Mouse (Mus musculus) layer of hippocampus, adult 2 months (tissue): ENCODE results near the gene Ksr1. TPM values are rescaled to one million over a fixed set of nuclear protein-coding genes. Genes with fewer than 3 reads are reported as not detected.

Experiments used
- DNase-seq, 2 experiments: peaks; one replicate each; pipeline ENCODE4 v3.0.0; 2022; ENCODE audit warnings: low spot score in 2 of 2
- H3K27ac ChIP-seq: fragments of 200-600 bp; 2 replicates; pipeline ENCODE4 v1.8.1; 2022
- H3K4me3 ChIP-seq: fragments of 200-600 bp; 2 replicates; pipeline ENCODE4 v1.8.1; 2022; ENCODE audit warnings: mild to moderate bottlenecking
- CTCF ChIP-seq: fragments of 200-600 bp; conservative IDR thresholded peaks from 2 replicates; pipeline ENCODE4 v1.8.1; 2022; ENCODE audit warnings: antibody characterized with exemption, mild to moderate bottlenecking, moderate library complexity
- total RNA-seq, 2 experiments: library from RNA; stranded (reverse); gene quantifications; 2 replicates each; pipeline ENCODE4 v1.2.3; 2021

Gene Ksr1
- total RNA-seq, 2 experiments from 2014 or later = 230 to 231 TPM

- Histone ChIP-seq H3K4me3 (no peak overlapping the region), H3K27ac (peak overlapping the region; percentile 91)
- DNase-seq = no peak
- no peak for TF ChIP-seq CTCF
Observed at GRCm38 (mm10) chr11:79061839-79062238, 84.4 kb downstream of the Ksr1 start.

DNA sequence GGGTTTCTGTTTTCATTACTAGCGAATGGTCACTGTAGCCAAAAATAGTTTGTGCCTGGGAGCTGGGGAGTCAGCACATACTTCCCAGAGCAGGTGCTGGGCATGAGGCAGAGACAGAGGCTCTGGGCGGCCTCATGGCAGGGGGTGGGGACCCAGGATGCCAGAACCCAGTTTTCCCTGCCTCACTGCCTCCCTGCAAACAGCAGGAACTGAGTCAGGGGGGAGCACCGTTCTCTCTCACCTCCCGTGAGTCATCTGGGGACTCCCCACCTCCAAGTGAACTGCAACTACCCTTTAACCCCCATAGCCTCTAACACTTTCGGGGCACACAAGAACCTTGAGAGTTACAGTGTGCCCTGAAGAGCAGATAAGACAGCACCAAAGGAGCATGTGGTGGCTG, 86.4 kb downstream of the Ksr1 start:
- Histone ChIP-seq H3K27ac (peak overlapping the region; percentile 46; the same call in 1 of the 2 replicates), H3K4me3 (no peak overlapping the region)
- no peak for TF ChIP-seq CTCF
- DNase-seq = no peak

- no peak for TF ChIP-seq CTCF
- Histone ChIP-seq H3K4me3 (no peak overlapping the region), H3K27ac (no peak overlapping the region; the same call in 1 of the 2 replicates)
- DNase-seq = no peak
Observed at GRCm38 (mm10) chr11:79059062-79059461, 87.1 kb downstream of the Ksr1 start.

DNA sequence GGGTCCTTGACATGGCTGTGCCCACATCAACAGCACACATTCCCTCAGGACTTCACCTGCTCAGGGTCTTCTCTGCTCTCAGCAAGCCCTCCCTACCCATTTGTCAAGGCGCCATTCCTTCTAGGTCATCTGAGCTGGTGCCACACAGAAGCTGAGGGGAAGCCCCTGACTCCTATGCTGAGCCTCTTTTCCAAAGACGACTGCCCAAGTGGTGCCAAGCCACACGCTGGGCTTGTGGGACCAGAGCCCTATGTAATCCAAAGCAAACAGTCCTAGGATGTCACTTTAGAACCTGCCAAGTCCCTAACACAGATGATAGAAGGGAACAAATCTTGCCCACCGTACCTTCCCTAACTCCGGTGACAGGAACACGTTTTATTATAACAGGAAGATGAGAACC, 87.6 kb downstream of the Ksr1 start:
- TF ChIP-seq CTCF = no peak
- Histone ChIP-seq H3K27ac (peak overlapping the region; percentile 47; the same call in 1 of the 2 replicates), H3K4me3 (no peak overlapping the region)
- no peak for DNase-seq

- peak overlapping the region; percentile 47; the same call in 1 of the 2 replicates for H3K27ac ChIP-seq
- H3K4me3 ChIP-seq = no peak overlapping the region
- DNase-seq = no peak
- no peak for TF ChIP-seq CTCF
Observed at GRCm38 (mm10) chr11:79057809-79058208, 88.4 kb downstream of the Ksr1 start.

DNA sequence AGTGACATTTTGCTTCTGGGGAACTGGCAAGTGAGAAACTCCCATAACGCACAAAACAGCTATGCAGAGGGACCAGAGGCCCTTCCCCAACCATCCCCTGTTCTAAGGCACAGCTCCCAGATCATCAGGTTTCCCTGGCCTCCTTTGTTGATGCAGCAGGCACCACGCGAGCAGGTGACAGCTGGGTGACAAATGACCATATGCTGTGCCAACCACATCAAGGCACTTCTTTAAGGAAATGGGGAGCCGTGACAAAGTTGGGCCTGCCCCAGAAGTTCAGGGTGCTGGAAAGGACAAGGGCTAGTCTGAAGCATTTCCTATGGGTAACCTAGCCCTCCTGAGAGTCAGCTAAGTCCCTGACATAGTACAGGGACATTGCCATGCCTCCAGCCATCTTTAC, 89.3 kb downstream of the Ksr1 start:
- no peak for DNase-seq

DNA sequence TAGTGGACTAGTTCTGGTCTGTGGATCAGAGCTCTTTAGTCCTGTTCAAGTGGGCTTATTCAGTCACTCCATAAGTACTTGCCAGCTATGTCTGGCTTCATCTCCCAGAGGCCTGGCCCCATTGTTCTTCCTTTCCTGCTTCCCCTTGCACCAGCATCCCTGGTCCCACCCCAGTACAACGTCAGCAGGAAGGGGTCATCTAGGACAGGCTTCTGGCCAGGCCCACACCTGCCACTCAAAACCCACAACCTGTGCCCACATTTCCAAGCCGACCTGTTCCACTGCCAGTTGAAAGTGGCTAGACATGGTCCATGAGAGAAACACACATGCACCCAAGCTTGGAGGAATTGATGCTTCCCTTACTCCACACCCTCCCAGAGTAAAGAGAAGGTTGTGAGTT, 90.2 kb downstream of the Ksr1 start:
- no peak for DNase-seq
- no peak for TF ChIP-seq CTCF

More for the DNA sequence above, 89.3 kb downstream of the Ksr1 start:
- H3K4me3 ChIP-seq = no peak overlapping the region
- TF ChIP-seq CTCF = no peak
- H3K27ac ChIP-seq = peak overlapping the region; percentile 47; the same call in 1 of the 2 replicates

GRCm38 (mm10) chr11:79055161-79055560, 91.0 kb downstream of the Ksr1 start:
- peak overlapping the region; percentile 64 for H3K27ac ChIP-seq
- no peak overlapping the region for H3K4me3 ChIP-seq
- no peak for TF ChIP-seq CTCF
- DNase-seq = no peak

More for the DNA sequence above, 90.2 kb downstream of the Ksr1 start:
- no peak overlapping the region for H3K4me3 ChIP-seq
- no peak overlapping the region for H3K27ac ChIP-seq

GRCm38 (mm10) chr11:79054161-79055152, 91.8 kb downstream of the Ksr1 start:
- H3K4me3 ChIP-seq = no peak overlapping the region
- DNase-seq = no peak
- H3K27ac ChIP-seq = peak overlapping the region; percentile 64
- TF ChIP-seq CTCF = no peak

DNA sequence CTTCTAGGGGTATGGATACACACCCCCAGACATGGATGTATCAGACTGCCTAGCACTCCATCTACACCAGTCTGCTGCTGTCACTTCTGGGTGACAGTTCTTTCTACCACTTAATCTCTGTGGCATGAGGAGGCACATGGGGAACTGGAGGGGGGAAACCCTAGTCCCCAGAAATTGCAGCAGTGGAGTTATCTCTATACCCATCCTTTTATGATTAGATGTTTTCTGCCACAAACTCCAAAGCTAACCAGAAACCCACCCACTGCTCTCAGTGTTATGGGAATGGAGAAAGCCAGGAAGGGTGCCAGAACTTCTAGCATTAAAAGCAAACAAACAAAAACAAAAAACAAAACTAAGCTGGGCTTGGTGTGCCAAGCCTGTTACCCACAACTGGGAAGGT, 92.8 kb downstream of the Ksr1 start:
- DNase-seq = no peak
- H3K4me3 ChIP-seq = no peak overlapping the region
- no peak for TF ChIP-seq CTCF
- peak overlapping the region; percentile 28; the same call in 1 of the 2 replicates for H3K27ac ChIP-seq

GRCm38 (mm10) chr11:79052769-79053168, 93.4 kb downstream of the Ksr1 start:
- no peak for TF ChIP-seq CTCF
- no peak for DNase-seq
- Histone ChIP-seq H3K27ac (peak overlapping the region; percentile 28; the same call in 1 of the 2 replicates), H3K4me3 (no peak overlapping the region)

- no peak overlapping the region for H3K27ac ChIP-seq
- H3K4me3 ChIP-seq = no peak overlapping the region
- DNase-seq = no peak
- TF ChIP-seq CTCF = no peak
Observed at GRCm38 (mm10) chr11:79051522-79051921, 94.7 kb downstream of the Ksr1 start.

DNA sequence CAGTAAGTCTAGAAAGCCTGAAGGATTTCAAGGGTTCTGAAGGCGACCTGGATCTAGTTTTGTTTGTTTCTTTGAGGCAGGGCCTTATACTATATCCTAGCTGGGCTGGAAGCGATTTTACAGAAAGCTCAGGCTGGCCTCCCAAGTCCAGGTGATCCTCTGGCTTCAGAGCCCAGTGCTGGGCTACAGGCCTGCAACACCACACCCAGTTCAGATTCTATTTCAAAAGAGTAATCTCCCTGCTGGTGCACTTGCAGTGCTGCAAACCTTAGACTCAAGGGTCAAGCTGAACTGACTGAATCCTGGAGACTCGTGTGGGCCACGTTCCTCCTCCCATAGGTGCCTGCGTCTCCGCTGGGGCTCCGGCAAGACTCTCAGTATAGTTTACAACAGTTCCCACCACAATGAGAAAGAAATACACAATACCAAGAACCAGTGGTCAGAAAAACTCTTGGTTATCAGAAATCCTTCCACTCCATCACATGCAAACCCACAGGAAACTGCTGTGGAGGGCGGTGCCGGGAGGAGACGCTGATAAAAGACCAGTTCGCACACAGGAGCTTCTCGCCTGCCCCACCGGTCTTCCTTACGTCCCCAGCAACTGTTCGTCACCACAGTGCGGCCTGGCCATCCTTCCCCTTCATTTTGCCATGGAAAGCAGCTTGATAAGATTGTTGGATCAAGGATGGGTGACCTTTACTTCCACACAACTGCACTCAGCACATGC, 95.3 kb downstream of the Ksr1 start:
- TF ChIP-seq CTCF = no peak
- no peak overlapping the region for H3K27ac ChIP-seq
- DNase-seq = no peak

More for the DNA sequence above, 95.3 kb downstream of the Ksr1 start:
- no peak overlapping the region for H3K4me3 ChIP-seq
